In the genomic region with DNA sequence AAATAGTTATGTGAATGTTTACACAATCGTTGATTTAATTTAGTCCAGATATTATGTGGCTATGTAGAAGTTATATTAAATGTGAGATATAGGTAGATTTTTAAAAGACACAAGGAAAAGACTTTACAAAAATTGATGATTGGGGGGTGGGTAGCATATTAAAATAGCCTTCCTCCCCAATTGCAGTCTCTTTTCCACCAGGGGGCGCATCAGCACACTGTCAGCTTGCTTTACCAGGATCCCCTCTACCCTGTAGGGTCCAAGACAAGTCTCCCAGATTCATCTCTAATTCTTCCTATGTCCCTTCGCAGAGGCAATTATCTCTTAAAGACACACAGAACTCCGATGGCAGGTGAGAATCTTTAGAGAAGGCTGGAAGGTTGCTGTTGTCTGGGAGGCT, we compare ENCODE assay signal across 16 mouse cellular contexts. TPM values are rescaled to one million over a fixed set of nuclear protein-coding genes. Genes with fewer than 3 reads are reported as not detected.
DNase-seq lines count a peak whose midpoint lies in the region; ATAC-seq and TF ChIP-seq lines count a peak whose summit lies in the region.
"Not testable (repeated sequence)": the region's sequence is repeated elsewhere in the genome, so short reads cannot be mapped to it uniquely, and the experiment has no call there.
"Had no signal": no experiment of that assay in that cellular context is flagged by ENCODE, and none has a peak within 500 bp of the region (broad histone marks: within the 10 kb centered on the region; RNA-seq: fewer than 3 reads in every experiment).

No protein-coding gene starts in this region.

- peak; percentile 3; the same call in 1 of the 2 replicates for TF ChIP-seq CTCF in G1E (IDR thresholded peaks at IDR 0.05; ENCODE audit: low read depth, low read length)
- peak; percentile 48; the same call in 1 of the 2 replicates for TF ChIP-seq CTCF in brain, embryonic 14.5 days (IDR thresholded peaks at IDR 0.05; ENCODE audit: borderline replicate concordance, extremely low read depth, insufficient read depth, insufficient read length)
- TF ChIP-seq CTCF in gastrocnemius, adult 2 months (IDR thresholded peaks at IDR 0.05) = peak; percentile 63
- TF ChIP-seq CTCF in left cerebral cortex, adult 2 months (IDR thresholded peaks at IDR 0.05) = peak; percentile 54
- peak; percentile 65 for TF ChIP-seq CTCF in stomach, postnatal 0 days (IDR thresholded peaks at IDR 0.05; ENCODE audit: low read depth)

- not testable (repeated sequence) for H3K27me3 ChIP-seq in G1E (ENCODE audit: insufficient read depth, low read length); intestine, embryonic 14.5 days (replicated peaks; ENCODE audit: control insufficient read depth, insufficient read depth, low read length); stomach, postnatal 0 days (ENCODE audit: control insufficient read depth, insufficient read depth, low read length)

- H3K9me3 ChIP-seq in G1E (replicated peaks); intestine, embryonic 14.5 days (ENCODE audit: control insufficient read depth, low read length); stomach, postnatal 0 days (ENCODE audit: control insufficient read depth, low read length): not testable (repeated sequence)

- H3K4me1 ChIP-seq in G1E (ENCODE audit: insufficient read depth, low read depth, low read length); intestine, embryonic 14.5 days (replicated peaks; ENCODE audit: control insufficient read depth, insufficient read depth, low read length); stomach, postnatal 0 days (replicated peaks; ENCODE audit: control insufficient read depth, insufficient read depth): not testable (repeated sequence)

- DNase-seq in G1E (ENCODE audit: low spot score); brain, embryonic 14.5 days (ENCODE audit: low read depth); gastrocnemius, adult 2 months; left cerebral cortex, adult 2 months (ENCODE audit: extremely low spot score in 1 of 2, low spot score in 2 of 2): not testable (repeated sequence)
- peak; percentile 43 for DNase-seq in intestine, embryonic 14.5 days (ENCODE audit: low spot score)
- peak; percentile 11 for DNase-seq in stomach, postnatal 0 days (ENCODE audit: low spot score)

- H3K27ac ChIP-seq in gastrocnemius, adult 2 months; intestine, embryonic 14.5 days (ENCODE audit: low read depth); left cerebral cortex, adult 2 months; stomach, postnatal 0 days (replicated peaks): not testable (repeated sequence)

- intact Hi-C loops in gastrocnemius, adult 2 months (cut with DNase I) = loop anchor here (1.0 kb wide), 1 partner anchor 86 kb away; no protein-coding TSS in a partner anchor
- intact Hi-C loops in left cerebral cortex, adult 2 months (cut with DNase I) = loop anchor here (1.0 kb wide), 1 partner anchor 86 kb away; no protein-coding TSS in a partner anchor

- H3K4me3 ChIP-seq in G1E (ENCODE audit: low read depth, low read length); gastrocnemius, adult 2 months; intestine, embryonic 14.5 days (ENCODE audit: low read depth, low read length); left cerebral cortex, adult 2 months; stomach, postnatal 0 days (ENCODE audit: low read depth, low read length): not testable (repeated sequence)

- 39% methylated on average over 4 of the region's 4 CpGs for WGBS in intestine, embryonic 14.5 days
- 36% methylated on average over 4 of the region's 4 CpGs for WGBS in stomach, postnatal 0 days

- not testable (repeated sequence) for TF ChIP-seq POLR2A in brain, embryonic 14.5 days (IDR thresholded peaks at IDR 0.05; ENCODE audit: borderline replicate concordance, extremely low read depth, insufficient read depth, insufficient read length, poor library complexity, severe bottlenecking)

- H3K36me3 ChIP-seq in G1E (replicated peaks); intestine, embryonic 14.5 days (ENCODE audit: control insufficient read depth, insufficient read depth, low read length); stomach, postnatal 0 days (ENCODE audit: control insufficient read depth, insufficient read depth, low read length): not testable (repeated sequence)

- not testable (repeated sequence) for TF ChIP-seq EP300 in stomach, postnatal 0 days (optimal IDR thresholded peaks at IDR 0.05)

- not testable (repeated sequence) for ATAC-seq in G1E (ENCODE audit: extremely low read depth, insufficient number of reproducible peaks, low FRiP score, poor library complexity, severe bottlenecking); intestine, embryonic 14.5 days (replicated peaks; ENCODE audit: low FRiP score, low TSS enrichment, low read depth); stomach, postnatal 0 days (ENCODE audit: low FRiP score, low TSS enrichment)
- ATAC-seq in megakaryocyte, adult 5-6 weeks (ENCODE audit: poor library complexity, severe bottlenecking) = 0 out of 2 replicates have a peak, but pooled peaks have one; percentile 39

- H3K4me2 ChIP-seq in intestine, embryonic 14.5 days (ENCODE audit: low read length); stomach, postnatal 0 days (replicated peaks; ENCODE audit: low read depth): not testable (repeated sequence)

- H3K9ac ChIP-seq in intestine, embryonic 14.5 days (ENCODE audit: low read length); stomach, postnatal 0 days (ENCODE audit: low read length): not testable (repeated sequence)

RNA-seq across cellular contexts. Expression of gene Insc, which starts 11.8 kb away (rescaled TPM):
- total RNA-seq in G1E (2014; fragmentation: Nextera tagmentation) (not detected in 2 replicates), G1E (2017) (not detected in 2 replicates)
- polyA plus RNA-seq in G1E (2012) = not detected in 2 replicates
- 1.2 and 2.3 TPM in 2 replicates for polyA plus RNA-seq in brain, embryonic 14.5 days (2012; rRNA removed)
- total RNA-seq in gastrocnemius, adult 2 months (2021) = 1 to 10 TPM in 1 of 2 experiments, under 1 TPM in 1; 0.48 to 1.9 TPM
- polyA plus RNA-seq in intestine, embryonic 14.5 days (2014; fragmentation: Nextera tagmentation; extraction: Ambion mirVana) = 20.8 and 22.0 TPM in 2 replicates
- total RNA-seq in left cerebral cortex, adult 2 months (2021) = 1 to 10 TPM; 1.8 to 2.2 TPM
- total RNA-seq in megakaryocyte, adult 5-6 weeks (2015) = not detected in 2 replicates
- not detected in 2 replicates for total RNA-seq in megakaryocyte, adult 5-6 weeks (2017)
- polyA plus RNA-seq in stomach, postnatal 0 days (2015; fragmentation: Nextera tagmentation; extraction: Ambion mirVana) = 11.2 and 15.8 TPM in 2 replicates

RNA-seq across cellular contexts. Expression of gene Calcb, which starts 13.3 kb away (rescaled TPM):
- total RNA-seq in G1E (2014; fragmentation: Nextera tagmentation) = not detected in 2 replicates
- total RNA-seq in G1E (2017) = not detected in 2 replicates
- not detected in 2 replicates for polyA plus RNA-seq in G1E (2012)
- polyA plus RNA-seq in brain, embryonic 14.5 days (2012; rRNA removed) = 0.33 and 0.77 TPM in 2 replicates
- not detected for total RNA-seq in gastrocnemius, adult 2 months (2021)
- polyA plus RNA-seq in intestine, embryonic 14.5 days (2014; fragmentation: Nextera tagmentation; extraction: Ambion mirVana) = 1.3 and 2.0 TPM in 2 replicates
- not detected for total RNA-seq in left cerebral cortex, adult 2 months (2021)
- not detected in 2 replicates for total RNA-seq in megakaryocyte, adult 5-6 weeks (2015)
- total RNA-seq in megakaryocyte, adult 5-6 weeks (2017) = not detected in 2 replicates
- polyA plus RNA-seq in stomach, postnatal 0 days (2015; fragmentation: Nextera tagmentation; extraction: Ambion mirVana) = 3.5 and 3.7 TPM in 2 replicates
- total RNA-seq: adrenal gland, postnatal 14 days; gastrocnemius, postnatal 14 days; left cerebral cortex, postnatal 10 days had no signal
- polyA plus RNA-seq: erythroblast, embryonic 14.5 days; forebrain, embryonic 13.5 days; hindbrain, embryonic 10.5 days; kidney, embryonic 14.5 days; limb, embryonic 12.5 days; liver, embryonic 13.5 days had no signal

Comparison
In these comparisons a context has a peak if more than half of its experiments do, and no peak if none do; other contexts are left out.
1. CTCF ChIP-seq: peak in every context shown above with its lines; median percentile 65 in stomach, postnatal 0 days; 63 in gastrocnemius, adult 2 months; 54 in left cerebral cortex, adult 2 months; 48 in brain, embryonic 14.5 days; 3 in G1E.